Mouse (Mus musculus): ENCODE measurements around the gene Zfp955b.
"Not testable (repeated sequence)": the region's sequence is repeated elsewhere in the genome, so short reads cannot be mapped to it uniquely, and the experiment has no call there.

The Zfp955b gene

GRCm38 (mm10) chr17:33289039-33289875 lies at the start of gene Zfp955b:
Gene Zfp955b (plus strand): TSS chr17:33289544.
- not testable (repeated sequence) for DNase-seq

GRCm38 (mm10) chr17:33254530-33255318 lies 34.6 kb upstream of the Zfp955b start, which contains the start of gene Zfp955a:
Gene Zfp955a (minus strand): TSS chr17:33255145.
- DNase-seq = not testable (repeated sequence)

- DNase-seq = not testable (repeated sequence)
Measured at GRCm38 (mm10) chr17:33255319-33255657, 34.1 kb upstream of the Zfp955b start.

GRCm38 (mm10) chr17:33264376-33264775 lies 25.0 kb upstream of the Zfp955b start, which contains the start of gene Olfr63:
Gene Olfr63 (plus strand): TSS chr17:33264676.
- DNase-seq = no peak

GRCm38 (mm10) chr17:33268907-33269306 lies 20.4 kb upstream of the Zfp955b start:
- DNase-seq = no peak

GRCm38 (mm10) chr17:33289876-33290149 lies 469 bp downstream of the Zfp955b start:
- not testable (repeated sequence) for DNase-seq

GRCm38 (mm10) chr17:33352981-33353380 lies 63.6 kb downstream of the Zfp955b start:
- no peak for DNase-seq
